Mouse (Mus musculus) kidney, embryonic 14.5 days (tissue): ENCODE measurements around the gene Tbxas1. TPM values are rescaled to one million over a fixed set of nuclear protein-coding genes. Genes with fewer than 3 reads are reported as not detected.

Experiments
- ATAC-seq: fragments of 200-750 bp; cut with Nextera tagmentation; 2 replicates; pipeline ENCODE4 v1.8.0; 2017; ENCODE audit warnings: moderate number of reproducible peaks, mild to moderate bottlenecking, moderate TSS enrichment, moderate library complexity; ENCODE audit not compliant: low FRiP score, low TSS enrichment
- H3K27ac ChIP-seq: fragments of 300-500 bp; sonication (generic); 2 replicates; pipeline ENCODE4 v1.5.1; 2014; ENCODE audit warnings: low read depth, mild to moderate bottlenecking, low read length, moderate library complexity, mixed read lengths
- H3K27me3 ChIP-seq: fragments of 300-500 bp; sonication (generic); 2 replicates; pipeline ENCODE4 v1.6.1; 2014; ENCODE audit warnings: mild to moderate bottlenecking, low read length; ENCODE audit not compliant: control insufficient read depth, insufficient read depth
- H3K36me3 ChIP-seq: fragments of 300-500 bp; sonication (generic); 2 replicates; pipeline ENCODE4 v1.6.1; 2014; ENCODE audit warnings: low read length, mixed read lengths; ENCODE audit not compliant: control insufficient read depth, insufficient read depth
- H3K4me1 ChIP-seq: fragments of 300-500 bp; sonication (generic); 2 replicates; pipeline ENCODE4 v1.6.1; 2014; ENCODE audit warnings: low read length, mixed read lengths; ENCODE audit not compliant: control insufficient read depth, insufficient read depth
- H3K4me2 ChIP-seq: fragments of 300-500 bp; sonication (generic); replicated peaks from 2 replicates; pipeline ENCODE4 v1.6.1; 2014; ENCODE audit warnings: low read depth, mild to moderate bottlenecking, low read length
- H3K4me3 ChIP-seq: fragments of 300-500 bp; sonication (generic); 2 replicates; pipeline ENCODE4 v1.5.1; 2014; ENCODE audit warnings: mild to moderate bottlenecking, low read length
- H3K9ac ChIP-seq: fragments of 300-500 bp; sonication (generic); 2 replicates; pipeline ENCODE4 v1.6.1; 2014; ENCODE audit warnings: low read depth, mild to moderate bottlenecking, low read length, moderate library complexity
- H3K9me3 ChIP-seq: fragments of 300-500 bp; sonication (generic); 2 replicates; pipeline ENCODE4 v1.6.1; 2016; ENCODE audit warnings: low read length; ENCODE audit not compliant: control insufficient read depth
- WGBS: fragments of 180-500 bp; shearing (Covaris S2); extraction: QIAGEN DNeasy Blood & Tissue Kit; methylation state at CpG from one replicate; pipeline ENCODE4 v1.1.7; 2014; 5-methylcytosine and 5-hydroxymethylcytosine counted together
- polyA plus RNA-seq: library from polyadenylated mRNA; unstranded; fragments of >200 nt; fragmentation: Nextera tagmentation; extraction: Ambion mirVana; gene quantifications from 2 replicates; pipeline ENCODE4 v1.2.1, GENCODE M21; 2014

The Tbxas1 gene
- polyA plus RNA-seq, 1 experiment from 2014 or later = 3.3 TPM

GRCm38 (mm10) chr6:38838061-38838460 is 37.1 kb upstream of the Tbxas1 start:
- no peak for ATAC-seq
- Histone ChIP-seq H3K4me1 (0 out of 2 replicates have a peak, but pooled peaks cover 3% of the 10 kb centered on the region), H3K36me3 (no peaks in the 10 kb centered on the region; the same call in 1 of the 2 replicates), H3K9me3 (no peaks in the 10 kb centered on the region), H3K4me2 (no peak overlapping the region), H3K27ac (no peak overlapping the region), H3K9ac (no peak overlapping the region), H3K4me3 (no peak overlapping the region), H3K27me3 (no peaks in the 10 kb centered on the region)
- WGBS = 82% methylated on average over 4 of the region's 4 CpGs

- Histone ChIP-seq H3K36me3 (no peaks in the 10 kb centered on the region; the same call in 1 of the 2 replicates), H3K4me2 (no peak overlapping the region), H3K27me3 (no peaks in the 10 kb centered on the region), H3K9ac (no peak overlapping the region), H3K27ac (no peak overlapping the region), H3K4me3 (no peak overlapping the region), H3K4me1 (0 out of 2 replicates have a peak, but pooled peaks cover 4% of the 10 kb centered on the region), H3K9me3 (no peaks in the 10 kb centered on the region)
- WGBS = 68% methylated on average over 4 of the region's 4 CpGs
- ATAC-seq = no peak
These were observed 35.3 kb upstream of the Tbxas1 start for GRCm38 (mm10) chr6:38839891-38840290.

- H3K36me3 ChIP-seq = no peaks in the 10 kb centered on the region; the same call in 1 of the 2 replicates
- ATAC-seq = no peak
- H3K9ac ChIP-seq = no peak overlapping the region
- H3K27ac ChIP-seq = no peak overlapping the region
- H3K4me1 ChIP-seq = 0 out of 2 replicates have a peak, but pooled peaks cover 4% of the 10 kb centered on the region
- H3K4me2 ChIP-seq = no peak overlapping the region
- no peak overlapping the region for H3K4me3 ChIP-seq
- H3K9me3 ChIP-seq = no peaks in the 10 kb centered on the region
- 94% methylated on average over 2 of the region's 2 CpGs for WGBS
- H3K27me3 ChIP-seq = no peaks in the 10 kb centered on the region
These were observed 34.8 kb upstream of the Tbxas1 start for GRCm38 (mm10) chr6:38840380-38840779.

- Histone ChIP-seq H3K27ac (no peak overlapping the region), H3K4me2 (no peak overlapping the region), H3K9me3 (no peaks in the 10 kb centered on the region), H3K4me3 (no peak overlapping the region), H3K9ac (no peak overlapping the region), H3K36me3 (no peaks in the 10 kb centered on the region; the same call in 1 of the 2 replicates), H3K4me1 (0 out of 2 replicates have a peak, but pooled peaks cover 4% of the 10 kb centered on the region), H3K27me3 (no peaks in the 10 kb centered on the region)
- ATAC-seq = no peak
- 71% methylated on average over 1 of the region's 1 CpGs for WGBS
These were observed 34.4 kb upstream of the Tbxas1 start for GRCm38 (mm10) chr6:38840780-38841179.

GRCm38 (mm10) chr6:38841551-38841950 is 33.7 kb upstream of the Tbxas1 start:
- no peaks in the 10 kb centered on the region; the same call in 1 of the 2 replicates for H3K36me3 ChIP-seq
- H3K27ac ChIP-seq = no peak overlapping the region
- no peak overlapping the region for H3K9ac ChIP-seq
- no peak for ATAC-seq
- H3K4me3 ChIP-seq = no peak overlapping the region
- peaks cover 8% of the 10 kb centered on the region; the same call in 1 of the 2 replicates for H3K4me1 ChIP-seq
- 92% methylated on average over 3 of the region's 3 CpGs for WGBS
- H3K4me2 ChIP-seq = no peak overlapping the region
- H3K27me3 ChIP-seq = no peaks in the 10 kb centered on the region
- no peaks in the 10 kb centered on the region for H3K9me3 ChIP-seq

- Histone ChIP-seq H3K36me3 (no peaks in the 10 kb centered on the region; the same call in 1 of the 2 replicates), H3K4me2 (no peak overlapping the region), H3K4me1 (peaks cover 17% of the 10 kb centered on the region; the same call in 1 of the 2 replicates), H3K27ac (no peak overlapping the region), H3K9me3 (no peaks in the 10 kb centered on the region), H3K9ac (no peak overlapping the region), H3K4me3 (no peak overlapping the region), H3K27me3 (no peaks in the 10 kb centered on the region)
- no peak for ATAC-seq
- WGBS = 54% methylated on average over 1 of the region's 1 CpGs
These were observed 30.1 kb upstream of the Tbxas1 start for GRCm38 (mm10) chr6:38845117-38845516.

GRCm38 (mm10) chr6:38845876-38846275 is 29.3 kb upstream of the Tbxas1 start:
- 72% methylated on average over 5 of the region's 5 CpGs for WGBS
- Histone ChIP-seq H3K27ac (no peak overlapping the region), H3K4me1 (peaks cover 17% of the 10 kb centered on the region; the same call in 1 of the 2 replicates)

GRCm38 (mm10) chr6:38846330-38847195 is 28.6 kb upstream of the Tbxas1 start:
- Histone ChIP-seq H3K4me2 (no peak overlapping the region), H3K9me3 (no peaks in the 10 kb centered on the region), H3K4me1 (peaks cover 17% of the 10 kb centered on the region; the same call in 1 of the 2 replicates), H3K27me3 (no peaks in the 10 kb centered on the region), H3K27ac (no peak overlapping the region), H3K9ac (no peak overlapping the region), H3K4me3 (no peak overlapping the region), H3K36me3 (no peaks in the 10 kb centered on the region)
- no peak for ATAC-seq
- WGBS = 86% methylated on average over 6 of the region's 6 CpGs

More at GRCm38 (mm10) chr6:38845876-38846275, 29.3 kb upstream of the Tbxas1 start:
- Histone ChIP-seq H3K9ac (no peak overlapping the region), H3K36me3 (no peaks in the 10 kb centered on the region; the same call in 1 of the 2 replicates), H3K27me3 (no peaks in the 10 kb centered on the region), H3K9me3 (no peaks in the 10 kb centered on the region), H3K4me2 (no peak overlapping the region), H3K4me3 (no peak overlapping the region)
- ATAC-seq = no peak

- Histone ChIP-seq H3K9me3 (no peaks in the 10 kb centered on the region), H3K27ac (no peak overlapping the region), H3K4me1 (peaks cover 17% of the 10 kb centered on the region; the same call in 1 of the 2 replicates), H3K9ac (no peak overlapping the region), H3K4me3 (no peak overlapping the region), H3K27me3 (no peaks in the 10 kb centered on the region), H3K36me3 (no peaks in the 10 kb centered on the region), H3K4me2 (no peak overlapping the region)
- no peak for ATAC-seq
- 78% methylated on average over 1 of the region's 1 CpGs for WGBS
These were observed 27.8 kb upstream of the Tbxas1 start for GRCm38 (mm10) chr6:38847447-38847846.
